Mouse (Mus musculus) heart, adult 2 months (tissue): ENCODE measurements around the gene Hrh1. TPM values are rescaled to one million over a fixed set of nuclear protein-coding genes. Genes with fewer than 3 reads are reported as not detected.

Experiments
- DNase-seq, 2 experiments: peaks; one replicate each; pipeline ENCODE4 v3.0.0; 2021
- H3K27ac ChIP-seq: fragments of 200-600 bp; 2 replicates; pipeline ENCODE4 v1.8.1; 2022
- H3K27me3 ChIP-seq: fragments of 200-500 bp; 2 replicates; pipeline ENCODE4 v1.6.1; 2012; ENCODE audit warnings: mild to moderate bottlenecking, low read length, inconsistent platforms, mixed read lengths; ENCODE audit not compliant: control insufficient read depth, insufficient read depth
- H3K36me3 ChIP-seq: fragments of 200-500 bp; 2 replicates; pipeline ENCODE4 v1.6.1; 2012; ENCODE audit warnings: low read length, inconsistent platforms; ENCODE audit not compliant: control insufficient read depth, insufficient read depth
- H3K4me1 ChIP-seq: fragments of 200-500 bp; 2 replicates; pipeline ENCODE4 v1.6.1; 2011; ENCODE audit warnings: low read length; ENCODE audit not compliant: control insufficient read depth, insufficient read depth
- H3K4me3 ChIP-seq: fragments of 200-600 bp; 2 replicates; pipeline ENCODE4 v1.8.1; 2022
- H3K79me2 ChIP-seq: fragments of 200-500 bp; replicated peaks from 2 replicates; pipeline ENCODE4 v1.6.1; 2012; ENCODE audit warnings: mild to moderate bottlenecking, inconsistent platforms, low read length, moderate library complexity, mixed read lengths; ENCODE audit not compliant: control insufficient read depth, insufficient read depth
- H3K9ac ChIP-seq: fragments of 200-500 bp; 2 replicates; pipeline ENCODE4 v1.6.1; 2012; ENCODE audit warnings: low read depth, mild to moderate bottlenecking, control low read depth, inconsistent platforms, low read length, mixed read lengths
- CTCF ChIP-seq: fragments of 200-600 bp; IDR thresholded peaks from 2 replicates; pipeline ENCODE4 v1.8.1; 2022; ENCODE audit warnings: antibody characterized with exemption, mild to moderate bottlenecking, moderate library complexity
- EP300 ChIP-seq: fragments of 200-500 bp; IDR thresholded peaks from 2 replicates; pipeline ENCODE4 v1.6.1; 2011; ENCODE audit warnings: low read depth, low read length, control low read depth; ENCODE audit not compliant: insufficient read depth
- POLR2A ChIP-seq: fragments of 200-500 bp; IDR thresholded peaks from 2 replicates; pipeline ENCODE4 v1.6.1; 2011; ENCODE audit warnings: mild to moderate bottlenecking, low read depth, low read length, control low read depth; ENCODE audit not compliant: insufficient read depth
- WGBS: fragments of 180-500 bp; shearing (Covaris S2); methylation state at CpG from one replicate; pipeline ENCODE4 v1.1.7; 2018; 5-methylcytosine and 5-hydroxymethylcytosine counted together
- intact Hi-C: fragments of 180-260 bp; cut with DNase I; formaldehyde crosslinking; loops from one replicate; pipeline ENCODE4 v1.15.1; 2025
- polyA plus RNA-seq: library from polyadenylated mRNA; depleted of rRNA; stranded (reverse); fragments of >200 nt; gene quantifications from 2 replicates; pipeline ENCODE4 v1.2.3, GENCODE M21; 2012
- total RNA-seq, 2 experiments: library from RNA; stranded (reverse); gene quantifications; 2 replicates each; pipeline ENCODE4 v1.2.3; 2021

Gene Hrh1
- total and polyA plus RNA-seq, 3 experiments: 0.20 to 0.47 (median 0.36) TPM

DNA sequence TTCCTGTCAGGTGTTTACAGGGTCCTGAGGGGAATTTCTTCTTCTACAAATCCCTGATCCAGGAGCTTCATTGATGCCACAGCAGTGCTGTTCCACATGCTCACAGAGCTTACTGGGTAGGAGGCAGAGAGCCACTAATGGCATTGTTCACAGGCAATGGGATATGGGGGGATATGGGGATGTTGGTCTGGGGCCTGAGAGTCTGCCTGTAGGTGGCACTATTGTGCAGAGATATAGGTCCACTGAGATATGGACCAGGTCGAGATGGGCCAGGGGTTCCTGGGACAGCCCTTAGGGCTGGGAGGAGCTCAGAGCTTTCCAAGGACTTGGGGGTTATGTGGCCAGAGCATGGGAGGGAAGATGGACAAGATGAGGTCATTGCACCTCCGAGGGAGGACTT is 42.6 kb downstream of the Hrh1 start:
- no peak for TF ChIP-seq EP300
- TF ChIP-seq CTCF: peak; percentile 11; the same call in 1 of the 2 replicates
- no peak for DNase-seq
- Histone ChIP-seq H3K27ac (no peak overlapping the region), H3K36me3 (no peaks in the 10 kb centered on the region), H3K79me2 (no peaks in the 10 kb centered on the region), H3K9ac (no peak overlapping the region), H3K27me3 (no peaks in the 10 kb centered on the region), H3K4me3 (no peak overlapping the region), H3K4me1 (no peaks in the 10 kb centered on the region)
- intact Hi-C loops: no loop called here
- 34% methylated on average over 2 of the region's 2 CpGs for WGBS

DNA sequence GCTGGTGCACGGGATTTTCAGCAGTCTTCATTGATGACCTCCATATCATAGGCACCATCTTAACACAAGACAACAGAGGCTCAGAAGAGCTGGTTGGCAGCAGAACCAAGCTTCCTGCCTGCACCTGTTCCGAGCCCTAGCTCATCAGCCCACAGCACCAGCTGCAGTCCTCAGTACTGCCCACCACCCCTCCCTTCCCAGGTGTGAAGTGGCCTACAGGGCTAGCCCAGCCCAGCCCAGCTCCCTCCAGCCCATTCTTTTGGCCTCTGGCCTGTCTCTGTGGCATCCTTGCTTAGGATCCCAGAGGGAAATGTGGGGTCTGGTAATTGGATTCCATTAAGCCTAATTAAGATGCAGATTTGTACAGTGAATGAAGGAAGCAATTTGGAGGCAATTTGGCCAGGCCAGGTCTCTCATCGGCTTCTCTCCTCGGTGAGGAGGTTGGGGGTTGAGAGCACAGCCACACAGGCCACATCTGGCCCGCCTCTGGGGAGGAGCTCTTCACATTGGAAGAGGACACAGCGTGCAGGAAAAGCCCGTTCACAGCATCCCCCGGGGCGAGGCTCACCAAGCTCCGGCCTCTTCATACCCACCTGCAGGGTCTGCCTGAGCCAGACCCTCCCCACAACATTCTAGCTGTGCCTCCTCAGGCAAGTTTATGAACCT is 43.2 kb downstream of the Hrh1 start:
- Histone ChIP-seq H3K9ac (no peak overlapping the region), H3K79me2 (no peaks in the 10 kb centered on the region), H3K27me3 (no peaks in the 10 kb centered on the region), H3K36me3 (no peaks in the 10 kb centered on the region), H3K4me1 (no peaks in the 10 kb centered on the region), H3K4me3 (no peak overlapping the region), H3K27ac (no peak overlapping the region)
- intact Hi-C loops: no loop called here
- WGBS: 57% methylated on average over 10 of the region's 10 CpGs
- no peak for DNase-seq
- TF ChIP-seq CTCF (no peak), POLR2A (no peak), EP300 (no peak)

DNA sequence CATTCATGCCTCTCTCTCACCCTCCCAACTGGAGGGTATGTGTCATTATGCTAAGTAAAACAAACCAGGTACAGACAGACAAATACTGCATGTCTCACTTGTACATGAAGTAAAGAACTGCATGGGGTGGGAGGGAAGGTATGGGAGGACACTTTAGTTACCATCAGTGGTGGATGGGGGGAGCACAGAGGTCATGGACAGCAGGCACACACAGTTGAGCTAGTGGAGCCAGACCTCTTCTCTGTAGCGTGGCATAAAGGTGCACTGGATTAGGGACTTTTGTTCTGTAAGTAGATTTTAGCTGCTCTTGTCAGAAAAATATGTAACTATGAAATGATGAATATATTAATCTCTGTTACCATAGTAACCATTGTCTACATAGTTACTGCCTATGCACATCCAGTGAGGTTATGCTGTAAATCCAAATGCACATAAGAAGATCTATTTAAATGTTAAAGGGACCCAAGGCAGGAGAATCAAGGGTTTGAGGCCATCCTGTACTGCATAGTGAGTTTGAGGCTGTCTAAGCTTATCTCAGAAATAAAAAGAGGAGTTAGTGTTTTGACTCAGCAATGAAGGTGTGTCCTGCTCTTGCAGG is 46.6 kb downstream of the Hrh1 start:
- Histone ChIP-seq H3K4me3 (no peak overlapping the region), H3K27ac (no peak overlapping the region), H3K36me3 (no peaks in the 10 kb centered on the region), H3K79me2 (no peaks in the 10 kb centered on the region), H3K9ac (no peak overlapping the region), H3K27me3 (no peaks in the 10 kb centered on the region), H3K4me1 (no peaks in the 10 kb centered on the region)
- no peak for DNase-seq
- intact Hi-C loops: no loop called here
- no peak for TF ChIP-seq POLR2A
- no peak for TF ChIP-seq CTCF
- no peak for TF ChIP-seq EP300
- WGBS: 85% methylated on average over 1 of the region's 1 CpGs

DNA sequence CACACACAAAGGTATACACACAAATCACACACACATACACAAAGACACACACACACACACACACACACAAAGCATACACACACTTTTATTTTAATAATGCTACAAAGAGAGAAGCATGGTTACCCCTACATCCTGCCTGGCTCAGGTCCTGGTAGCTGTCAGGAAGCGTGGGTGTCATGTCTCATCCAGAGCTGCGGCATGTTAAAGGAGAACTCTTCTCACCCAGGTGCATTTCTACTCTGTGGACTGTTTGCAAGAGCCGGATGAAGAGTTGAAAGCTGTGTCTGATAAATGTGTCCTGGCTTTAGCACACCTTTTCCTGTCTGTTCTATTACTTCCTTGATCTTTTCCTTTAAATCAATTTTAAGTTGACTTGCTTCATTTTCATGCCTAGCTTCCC is 47.2 kb downstream of the Hrh1 start:
- 36% methylated on average over 3 of the region's 3 CpGs for WGBS
- Histone ChIP-seq H3K27ac (no peak overlapping the region), H3K27me3 (no peaks in the 10 kb centered on the region), H3K79me2 (no peaks in the 10 kb centered on the region), H3K4me3 (no peak overlapping the region), H3K4me1 (no peaks in the 10 kb centered on the region), H3K36me3 (no peaks in the 10 kb centered on the region), H3K9ac (no peak overlapping the region)
- intact Hi-C loops: no loop called here
- DNase-seq: no peak
- TF ChIP-seq POLR2A (no peak), EP300 (no peak), CTCF (no peak)

DNA sequence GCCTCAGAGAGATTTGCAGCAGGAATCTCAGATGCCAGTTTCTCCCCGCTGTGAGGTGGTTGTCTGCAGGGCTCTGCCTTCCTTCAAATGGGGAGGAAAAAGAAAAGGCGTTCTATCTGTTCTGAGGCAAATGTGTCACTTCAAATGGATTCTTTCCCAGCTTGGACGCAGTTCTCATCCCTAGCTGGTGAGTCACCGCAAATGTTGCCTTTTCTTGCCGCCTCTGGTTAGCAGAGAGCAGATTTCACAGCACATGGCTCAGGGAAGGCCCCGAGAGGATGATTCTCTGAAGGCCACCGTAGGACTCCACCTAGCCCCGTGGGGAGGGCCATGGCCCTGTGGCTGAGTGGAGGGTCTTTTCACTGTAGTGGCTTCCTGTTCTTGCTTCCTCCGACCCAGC is 51.2 kb downstream of the Hrh1 start:
- intact Hi-C loops: no loop called here
- TF ChIP-seq CTCF (no peak), POLR2A (no peak), EP300 (no peak)
- peak in 1 of 2 experiments; percentile 53 for DNase-seq
- no peaks in the 10 kb centered on the region for H3K36me3 ChIP-seq
- no peak overlapping the region for H3K27ac ChIP-seq
- H3K4me1 ChIP-seq: no peaks in the 10 kb centered on the region
- 44% methylated on average over 9 of the region's 9 CpGs for WGBS
- H3K27me3 ChIP-seq: no peaks in the 10 kb centered on the region
- no peak overlapping the region for H3K9ac ChIP-seq
- no peak overlapping the region for H3K4me3 ChIP-seq
- no peaks in the 10 kb centered on the region for H3K79me2 ChIP-seq

GRCm38 (mm10) chr6:114455267-114455666 is 57.5 kb downstream of the Hrh1 start:
- WGBS: 91% methylated on average over 4 of the region's 4 CpGs
- Histone ChIP-seq H3K36me3 (no peaks in the 10 kb centered on the region), H3K4me1 (peaks cover 7% of the 10 kb centered on the region), H3K27me3 (no peaks in the 10 kb centered on the region), H3K79me2 (no peaks in the 10 kb centered on the region), H3K9ac (no peak overlapping the region), H3K27ac (no peak overlapping the region), H3K4me3 (no peak overlapping the region)
- DNase-seq: no peak
- intact Hi-C loops: no loop called here
- no peak for TF ChIP-seq CTCF
- no peak for TF ChIP-seq POLR2A
- TF ChIP-seq EP300: no peak
